Mouse (Mus musculus): ENCODE results near the gene Gm3752.
"Not testable (repeated sequence)": the region's sequence is repeated elsewhere in the genome, so short reads cannot be mapped to it uniquely, and the experiment has no call there.

The Gm3752 gene

DNA sequence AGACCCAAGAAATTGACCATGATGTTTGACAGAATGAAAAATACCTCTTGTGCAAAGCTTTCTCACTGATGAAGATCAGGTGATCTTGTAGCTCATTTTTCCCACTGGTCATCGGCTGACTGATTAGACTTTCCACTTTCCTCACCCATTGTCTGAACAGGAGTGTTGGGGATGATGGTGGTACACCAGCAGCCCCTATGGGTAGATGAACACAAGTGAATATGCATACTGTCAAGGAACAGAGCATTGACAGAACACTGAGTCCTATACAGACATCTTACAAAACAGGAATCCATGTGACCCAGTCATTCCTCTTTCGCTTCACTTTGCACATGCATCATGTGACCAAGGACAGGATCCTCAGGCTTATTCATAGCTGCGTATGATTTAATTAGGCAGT is at the start of gene Gm3752:
Gene Gm3752, minus strand, starts transcription at position 101 of the 400 bp plus-strand sequence.
- DNase-seq: not testable (repeated sequence)

- peak in 1 of 2 experiments; percentile 11 for DNase-seq
These were observed 5.2 kb upstream of the Gm3752 start for GRCm38 (mm10) chr14:7488731-7489130.

DNA sequence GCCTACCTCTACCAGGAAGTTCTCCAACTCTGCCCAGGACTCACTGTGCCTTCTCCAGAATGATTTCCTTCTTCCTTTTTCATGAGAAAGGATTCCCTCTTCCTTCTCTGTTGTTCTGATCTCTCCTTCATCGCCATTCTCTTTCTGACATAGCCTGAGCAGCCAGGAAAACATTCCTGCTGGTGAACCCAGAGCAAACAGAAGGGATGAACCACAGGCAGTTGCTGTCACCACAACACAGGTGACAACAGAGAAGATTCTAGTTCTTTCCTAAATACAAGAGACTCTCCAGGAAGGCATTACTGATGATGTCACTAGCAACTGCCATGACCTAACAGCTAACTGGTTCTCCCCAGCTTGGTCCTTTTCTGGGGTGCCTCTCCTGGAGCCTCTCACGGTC is 32.7 kb downstream of the Gm3752 start, which contains the start of gene Gm3755:
Gene Gm3755, minus strand, starts transcription at position 101 of the 400 bp plus-strand sequence.
- DNase-seq: not testable (repeated sequence)

DNA sequence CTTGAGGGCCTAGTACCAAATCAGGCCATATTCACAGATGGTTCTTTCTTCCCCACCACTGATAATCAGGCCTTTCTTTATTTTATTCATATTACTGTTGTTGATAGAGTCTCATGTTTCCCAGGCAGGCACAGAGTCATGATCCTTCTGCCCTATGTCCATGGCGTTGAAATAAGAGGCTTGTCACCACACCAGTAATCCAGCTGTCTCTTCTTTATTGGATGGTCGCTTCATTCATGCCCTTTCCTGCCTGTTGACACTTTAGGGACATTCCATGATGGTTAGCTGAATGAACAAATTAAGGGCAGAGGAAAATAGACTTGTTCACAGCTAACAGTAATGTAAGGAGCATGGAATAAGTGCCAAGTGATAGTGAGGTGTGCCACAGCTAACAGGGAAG is 61.1 kb downstream of the Gm3752 start:
- DNase-seq: not testable (repeated sequence)
